Mouse (Mus musculus) inflammation-experienced regulatory T-cells, adult 6 months (primary cell): ENCODE results near the gene Ssbp4. TPM values are rescaled to one million over a fixed set of nuclear protein-coding genes. Genes with fewer than 3 reads are reported as not detected.

Experiments used
- ATAC-seq: one replicate; pipeline ENCODE4 v1.8.0; 2017
- polyA plus RNA-seq, 3 experiments: library from polyadenylated mRNA; unstranded; fragments of 100-300 nt; shearing (Covaris generic); gene quantifications; one replicate each; pipeline ENCODE4 v1.2.1; 2017

The Ssbp4 gene
- polyA plus RNA-seq, 3 experiments from 2014 or later: 2.6 to 16.2 (median 14.7) TPM

DNA sequence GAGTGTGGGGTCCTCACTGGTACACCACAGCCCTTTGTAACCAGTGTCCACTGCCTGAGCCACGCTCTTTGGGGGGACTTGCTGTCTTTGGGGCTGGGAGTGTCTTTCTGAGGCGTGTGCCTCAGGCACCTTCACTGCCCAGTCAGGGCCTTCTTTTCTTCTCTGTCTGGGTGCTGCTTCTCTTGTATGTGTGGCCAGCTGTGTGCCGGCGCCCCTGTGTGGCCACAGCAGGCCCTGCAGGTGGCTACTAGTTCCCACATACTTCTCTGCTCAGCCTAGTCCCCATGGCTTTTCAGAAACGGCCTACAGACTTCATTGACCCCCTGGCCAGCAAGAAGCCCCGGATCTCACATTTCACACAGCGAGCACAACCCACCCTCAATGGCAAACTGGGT is 23.4 kb downstream of the Ssbp4 start:
- peak; percentile 63 for ATAC-seq

DNA sequence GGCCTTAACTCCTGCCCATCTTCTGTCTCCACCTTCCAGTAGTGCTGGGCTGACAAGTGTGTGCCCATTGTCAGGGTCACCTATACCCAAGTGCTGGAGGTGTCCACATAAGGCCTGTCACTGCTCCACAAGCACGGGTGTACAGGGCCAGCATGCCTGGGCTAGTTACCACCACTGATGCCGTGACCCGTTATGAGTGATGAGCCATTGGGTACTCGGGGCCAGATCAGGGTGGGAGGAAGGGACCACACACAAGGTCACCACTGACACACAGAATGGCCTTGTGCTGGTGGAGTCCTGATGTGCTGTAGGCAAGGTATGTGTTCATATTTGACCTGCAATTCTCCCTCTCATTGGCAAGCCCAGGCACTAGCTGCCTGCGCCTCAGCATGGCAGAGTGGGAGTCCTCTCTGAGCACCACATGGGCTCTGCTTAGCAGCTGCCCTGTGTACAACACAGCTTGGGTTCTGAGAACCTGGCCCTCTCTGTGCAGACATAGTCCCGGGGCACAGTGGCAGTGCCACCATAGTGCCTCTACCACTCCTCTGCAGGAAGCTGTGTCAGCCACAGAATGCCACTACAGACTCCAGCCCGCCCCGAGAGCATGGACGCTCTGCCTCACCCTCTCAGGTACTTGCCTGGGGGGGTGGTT is 23.9 kb downstream of the Ssbp4 start:
- ATAC-seq: no peak

DNA sequence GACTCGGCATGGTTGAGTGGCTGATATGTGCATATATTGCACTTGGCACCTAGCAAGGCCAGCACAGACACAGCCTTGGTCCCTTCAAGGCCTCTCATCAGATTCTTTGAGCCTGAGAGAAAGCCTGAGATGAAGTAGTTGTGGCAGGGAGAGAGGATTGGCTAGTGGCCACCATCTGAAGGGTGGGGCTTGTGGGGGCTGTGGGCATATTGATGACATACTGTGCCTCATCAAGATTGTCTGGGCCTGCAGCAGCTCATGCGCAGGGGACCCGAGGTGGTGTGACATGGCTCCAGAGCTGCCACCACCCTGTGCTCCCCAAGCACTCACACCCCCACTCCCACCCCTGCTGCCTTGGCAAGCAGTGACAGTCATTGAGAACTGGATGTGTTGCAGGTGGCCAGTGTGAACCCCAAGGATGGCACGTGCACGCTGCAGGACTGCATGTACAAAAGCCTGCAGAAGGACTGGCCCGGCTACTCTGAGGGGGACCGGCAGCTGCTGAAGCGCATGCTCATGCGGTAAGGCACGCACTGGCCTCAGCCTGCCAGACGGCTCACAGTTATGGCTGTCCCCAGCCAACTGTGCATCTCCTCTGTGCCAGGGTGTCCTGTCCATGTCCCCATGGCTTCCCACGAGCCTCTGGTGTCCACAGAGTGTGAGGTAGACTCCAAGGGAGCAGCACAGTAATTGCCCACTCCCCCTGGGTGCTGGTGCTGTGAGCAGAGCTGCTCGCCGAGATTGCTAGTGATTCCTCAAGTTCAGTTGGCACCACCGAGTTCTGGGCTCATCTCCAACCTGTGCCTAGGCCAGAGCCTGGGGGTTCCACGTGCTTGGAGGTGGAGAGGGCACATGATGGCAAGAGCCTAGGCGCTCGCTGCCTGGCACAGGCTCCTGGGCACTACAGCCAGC is 24.9 kb downstream of the Ssbp4 start:
- ATAC-seq: no peak

DNA sequence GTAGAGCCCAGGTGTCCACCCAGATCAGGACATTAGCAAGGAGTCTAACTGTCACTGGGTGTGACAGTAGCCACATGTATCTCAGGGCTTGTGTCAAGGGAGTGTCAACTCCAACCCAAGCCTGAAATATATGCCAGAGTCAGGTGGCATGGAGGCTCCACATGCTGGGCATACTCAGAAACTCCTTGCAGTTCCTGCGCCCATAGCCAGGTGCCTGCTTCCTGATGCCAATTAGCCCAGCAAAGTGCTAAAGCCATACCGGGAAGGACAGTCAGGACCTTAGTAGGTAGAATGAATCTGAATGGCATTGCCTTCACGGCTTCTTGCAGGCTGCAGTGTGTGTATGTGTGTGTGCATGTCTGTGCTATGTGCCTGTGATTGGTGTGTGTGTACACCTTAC is 31.5 kb downstream of the Ssbp4 start:
- ATAC-seq: no peak

DNA sequence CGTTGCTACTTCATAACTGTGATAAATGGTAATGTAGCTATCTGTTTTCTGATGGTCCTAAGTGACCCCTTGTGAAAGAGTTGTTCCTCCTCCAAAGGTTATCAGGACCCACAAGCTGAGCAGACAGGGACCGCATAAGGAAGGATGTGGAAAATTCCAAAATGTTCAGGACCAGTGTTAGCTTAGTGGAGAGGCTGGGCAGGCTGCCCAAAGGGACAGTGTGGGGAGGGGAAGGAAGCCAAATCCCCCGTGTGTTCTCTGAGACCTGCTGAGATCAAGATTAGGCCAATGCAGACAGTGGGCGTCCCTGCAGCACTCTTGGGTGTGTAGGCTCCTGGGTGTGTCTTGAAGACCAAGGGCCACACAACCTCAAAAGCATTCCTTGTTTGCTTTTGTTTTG is 33.8 kb downstream of the Ssbp4 start:
- ATAC-seq: no peak

DNA sequence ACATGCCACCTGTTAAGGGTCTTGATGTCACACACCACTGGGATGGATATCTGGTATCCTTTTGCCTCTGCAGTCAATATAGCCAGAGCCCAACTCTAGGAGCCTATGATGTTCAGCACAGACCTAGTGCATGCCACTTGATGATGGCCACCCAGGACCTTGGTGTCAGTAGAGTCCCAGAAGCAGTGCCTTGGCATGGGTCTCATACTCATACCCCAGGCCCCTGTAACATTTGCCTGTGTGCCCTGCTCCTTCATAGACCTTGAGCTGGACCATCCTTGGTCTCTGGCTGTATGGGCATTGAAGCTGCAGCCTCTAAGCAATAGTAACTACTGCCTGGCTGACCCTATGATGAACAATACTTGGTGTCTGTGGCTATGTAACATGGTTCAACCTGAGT is 34.4 kb downstream of the Ssbp4 start:
- no peak for ATAC-seq

DNA sequence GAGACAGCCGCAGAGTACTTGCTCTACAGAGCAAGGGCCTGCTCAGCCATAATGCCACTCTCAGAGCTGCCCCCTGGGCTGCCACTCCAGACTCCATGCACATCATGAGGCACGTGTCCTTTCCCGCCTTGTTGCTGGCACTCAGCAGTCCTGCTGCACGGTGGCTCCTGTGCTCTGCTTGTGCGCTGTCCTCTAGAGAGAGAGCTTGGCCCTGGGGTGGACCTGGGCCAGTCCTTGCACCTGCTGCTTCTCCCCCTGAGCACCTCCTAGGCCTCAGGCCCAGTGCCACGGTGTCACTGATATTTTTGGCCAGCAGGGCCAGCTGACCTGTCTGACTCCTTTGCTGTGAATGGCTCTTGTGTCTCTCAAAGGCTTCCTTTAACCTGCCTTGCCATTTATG is 37.7 kb downstream of the Ssbp4 start:
- ATAC-seq: no peak

DNA sequence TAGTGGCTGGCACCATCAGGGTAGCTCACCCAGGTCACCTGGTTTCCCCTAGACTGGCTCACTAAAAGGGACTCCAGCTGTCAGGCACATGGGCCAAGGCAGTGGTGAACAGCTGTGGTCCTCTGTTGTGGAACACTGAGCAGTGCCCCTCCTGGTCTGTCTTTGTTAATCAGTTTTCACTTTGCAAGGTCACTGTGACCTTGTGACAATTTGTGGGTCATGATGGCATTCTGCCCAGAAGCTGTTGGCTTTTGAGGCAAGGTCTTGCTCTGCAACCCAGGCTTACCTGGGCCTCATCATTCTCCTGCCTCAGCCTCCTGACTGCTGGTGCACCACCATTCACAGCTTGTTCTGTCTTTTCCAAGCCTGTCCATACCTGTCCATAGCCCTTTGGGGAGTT is 38.3 kb downstream of the Ssbp4 start:
- no peak for ATAC-seq

DNA sequence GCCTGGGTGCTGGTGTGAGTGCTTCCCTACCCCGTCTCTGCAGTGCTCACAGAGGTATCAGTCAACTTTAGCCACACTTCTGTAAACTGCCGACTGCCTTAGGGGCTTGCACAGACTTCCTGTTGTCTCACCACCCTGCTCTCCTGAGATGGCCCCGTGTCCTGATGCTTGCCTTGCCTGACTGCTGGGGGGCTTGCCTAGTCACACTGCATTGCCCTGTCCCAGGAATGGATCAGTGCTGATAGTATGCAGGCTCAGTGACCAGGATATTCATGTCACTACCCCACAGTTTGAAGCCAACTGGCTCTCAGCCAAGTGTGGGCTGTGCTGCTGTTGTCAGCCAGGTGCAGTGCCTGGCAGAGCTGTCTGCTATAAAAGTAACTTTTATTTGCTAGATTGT is 43.1 kb downstream of the Ssbp4 start:
- no peak for ATAC-seq

DNA sequence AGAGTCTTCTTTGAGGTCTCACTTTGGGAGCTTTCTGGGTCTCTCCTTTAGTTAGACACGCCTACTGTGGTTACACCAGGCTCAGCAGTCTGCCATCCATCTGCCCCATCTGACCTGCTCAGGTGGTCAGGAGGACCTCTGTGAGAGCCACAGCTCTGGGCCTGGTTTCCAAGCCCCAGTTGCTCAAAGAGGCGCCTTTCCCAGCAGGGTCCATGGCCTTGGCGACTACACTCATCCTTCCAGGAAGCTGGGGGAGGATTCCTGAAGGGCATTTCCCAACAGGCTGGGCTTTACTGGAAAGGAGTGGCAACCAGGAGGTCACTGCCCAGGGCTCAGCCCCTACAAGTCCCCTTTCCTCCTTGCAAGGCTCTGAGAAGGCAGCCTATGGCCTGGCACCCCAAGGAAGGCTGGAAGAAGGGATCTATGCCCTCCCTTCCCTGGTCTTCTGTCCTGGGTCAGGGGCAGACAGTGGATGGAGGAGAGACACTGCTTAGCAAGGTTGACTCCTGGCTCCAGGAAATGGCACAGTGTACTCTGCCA is 43.9 kb downstream of the Ssbp4 start:
- no peak for ATAC-seq

DNA sequence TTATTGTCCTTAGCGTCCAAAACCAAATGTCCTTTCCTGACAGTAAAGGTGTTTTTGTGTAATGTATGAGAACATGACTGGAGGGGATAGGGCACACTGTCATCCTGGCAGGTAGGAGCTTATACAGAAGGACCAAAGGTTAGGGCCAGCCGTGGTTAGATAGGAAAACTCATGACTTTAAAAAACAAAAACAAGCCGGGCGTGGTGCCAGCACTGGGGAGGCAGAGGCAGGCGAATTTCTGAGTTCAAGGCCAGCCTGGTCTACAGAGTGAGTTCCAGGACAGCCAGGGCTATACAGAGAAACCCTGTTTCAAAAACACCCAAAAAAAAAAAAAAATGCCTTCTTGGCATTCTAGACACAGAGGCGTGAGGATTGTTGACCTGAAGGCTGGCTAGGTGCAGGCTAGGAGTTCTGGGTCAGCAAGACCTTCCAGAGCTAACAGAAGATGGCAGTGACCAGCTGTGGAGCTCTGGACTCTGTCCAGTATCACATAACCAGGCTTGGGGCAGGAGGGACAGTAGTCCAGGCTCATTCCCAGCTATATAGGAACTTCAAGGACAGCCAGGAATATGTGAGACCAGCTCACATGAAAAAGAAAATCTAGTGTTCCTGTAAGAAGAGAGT is 44.8 kb downstream of the Ssbp4 start:
- no peak for ATAC-seq

DNA sequence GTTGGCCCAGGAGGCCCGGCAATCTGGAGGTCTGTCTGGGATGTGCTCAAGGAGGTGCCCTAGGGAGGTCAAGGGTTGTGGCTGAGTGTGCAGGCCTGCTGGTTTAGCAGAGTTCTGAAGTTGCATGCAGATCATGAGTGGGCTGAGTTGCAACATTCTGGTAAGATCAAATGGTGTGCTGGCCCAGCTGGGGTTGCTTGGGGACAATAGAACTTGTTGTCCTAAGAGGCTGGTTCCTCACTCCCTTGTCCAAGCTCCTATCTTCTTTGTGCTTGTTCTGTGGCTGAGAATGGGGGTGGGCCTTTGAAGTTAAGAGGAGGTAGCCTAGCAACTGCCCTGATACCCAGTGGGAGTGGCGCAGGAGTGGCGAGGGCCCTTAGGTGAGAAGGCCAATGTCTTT is 45.9 kb downstream of the Ssbp4 start:
- ATAC-seq: no peak

DNA sequence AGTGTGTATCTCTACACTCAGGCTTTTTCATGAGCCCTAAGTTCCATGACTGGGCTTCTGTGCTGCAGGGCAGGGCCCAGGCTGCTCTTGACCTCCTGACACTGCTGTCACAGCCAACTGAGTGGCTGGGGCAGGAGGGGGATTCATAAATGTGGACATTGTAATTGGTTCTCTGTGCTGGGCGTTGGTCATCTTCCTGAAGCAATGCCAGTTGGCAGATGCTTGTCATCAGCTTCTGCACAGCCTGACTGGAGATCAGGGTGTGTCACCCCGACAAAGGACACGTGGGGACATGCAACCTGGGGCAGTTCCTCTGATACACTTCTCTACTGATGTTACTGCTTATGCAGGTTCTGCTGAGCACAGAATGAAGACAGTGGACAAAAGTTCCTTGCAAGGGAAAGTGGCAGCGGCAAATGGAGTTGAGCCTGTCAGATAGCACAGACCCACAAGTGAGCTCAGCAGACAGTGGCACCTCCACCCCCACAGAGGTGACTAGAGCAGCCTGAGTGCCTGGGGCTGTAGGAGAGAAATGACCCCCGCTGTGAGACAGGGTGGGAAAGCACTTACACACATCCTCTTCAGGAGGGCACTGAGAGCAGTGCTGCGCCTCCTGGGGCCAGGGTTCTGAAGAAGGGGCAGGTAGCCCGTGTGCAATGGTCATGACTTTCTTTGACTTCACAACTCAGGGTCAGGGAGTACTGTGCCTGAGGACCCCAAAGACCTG is 46.7 kb downstream of the Ssbp4 start:
- ATAC-seq: no peak

DNA sequence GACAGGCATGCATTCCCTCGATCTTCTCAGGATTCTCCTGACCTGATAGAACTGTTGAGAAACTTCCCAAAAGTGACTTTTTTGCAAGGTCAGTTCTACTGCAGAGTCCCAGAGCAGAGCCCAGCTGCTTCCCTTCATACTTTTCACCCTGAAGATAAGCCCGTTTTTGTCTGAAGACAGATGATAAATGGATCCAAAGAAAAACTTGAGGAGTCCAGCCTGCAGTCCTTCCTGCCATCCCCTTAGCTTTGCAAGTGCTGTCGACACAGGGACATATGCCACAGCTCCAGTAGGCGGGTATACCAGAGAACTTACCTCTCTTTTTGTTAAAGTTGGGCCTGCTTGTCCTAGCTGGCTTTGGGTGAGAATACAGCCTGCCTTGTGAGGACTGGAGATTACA is 47.3 kb downstream of the Ssbp4 start:
- ATAC-seq: no peak

DNA sequence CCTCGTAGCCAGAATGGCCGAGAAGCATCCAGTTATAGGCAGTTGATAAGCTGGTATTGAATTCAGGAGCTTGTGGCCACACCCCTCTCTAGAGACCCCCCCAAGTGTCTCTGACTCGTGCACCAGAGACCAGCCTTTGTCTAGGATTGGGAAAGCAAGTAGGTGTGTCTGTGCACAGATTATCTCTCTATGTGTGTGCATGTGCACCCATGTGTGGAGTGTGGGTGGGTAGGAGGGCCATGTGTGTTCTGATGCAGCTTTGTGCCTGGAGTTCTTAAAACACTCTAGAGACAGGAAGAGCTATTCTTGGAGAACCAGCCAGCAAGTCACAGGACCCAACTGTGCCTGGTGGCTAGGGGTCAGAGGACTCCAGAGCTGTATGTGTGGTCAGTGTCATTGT is 48.1 kb downstream of the Ssbp4 start:
- ATAC-seq: no peak

DNA sequence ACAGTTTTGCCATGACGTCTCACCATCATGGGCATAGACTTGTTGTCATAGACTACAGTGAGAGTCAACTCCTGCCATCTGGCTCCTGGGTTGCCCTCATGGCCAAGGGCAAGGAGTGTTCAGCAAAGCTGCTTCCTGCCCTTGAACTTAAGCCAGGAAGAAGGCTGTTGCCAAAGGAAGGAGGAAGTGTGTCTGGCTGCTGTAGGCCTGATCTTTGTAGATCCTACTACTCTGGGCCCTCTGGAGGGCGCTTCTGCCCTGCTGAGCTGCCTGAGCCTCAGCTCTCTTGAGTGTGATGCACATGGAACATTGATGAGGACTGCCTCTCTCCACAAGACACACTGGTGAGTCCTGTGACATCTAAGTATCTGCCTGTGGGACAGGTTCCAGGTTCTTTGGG is 48.6 kb downstream of the Ssbp4 start:
- no peak for ATAC-seq

DNA sequence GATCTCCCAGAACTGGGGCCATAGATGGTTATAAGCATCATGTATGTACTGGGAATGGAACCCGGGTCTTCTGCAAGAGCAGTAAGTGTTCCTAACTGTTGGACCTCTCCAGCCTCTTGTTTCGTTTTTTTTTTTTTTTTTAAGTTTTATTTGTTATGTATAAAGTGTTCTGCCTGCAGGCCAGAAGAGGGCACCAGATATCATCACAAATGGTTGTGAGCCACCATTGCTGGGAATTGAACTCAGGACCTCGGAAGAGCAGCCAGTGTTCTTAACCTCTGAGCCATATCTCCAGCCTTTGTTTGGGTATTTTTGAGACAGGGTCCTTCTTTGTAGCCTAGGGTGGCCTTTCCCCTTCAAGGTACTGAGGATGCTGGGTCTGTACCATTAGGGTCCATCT is 49.7 kb downstream of the Ssbp4 start:
- ATAC-seq: no peak

DNA sequence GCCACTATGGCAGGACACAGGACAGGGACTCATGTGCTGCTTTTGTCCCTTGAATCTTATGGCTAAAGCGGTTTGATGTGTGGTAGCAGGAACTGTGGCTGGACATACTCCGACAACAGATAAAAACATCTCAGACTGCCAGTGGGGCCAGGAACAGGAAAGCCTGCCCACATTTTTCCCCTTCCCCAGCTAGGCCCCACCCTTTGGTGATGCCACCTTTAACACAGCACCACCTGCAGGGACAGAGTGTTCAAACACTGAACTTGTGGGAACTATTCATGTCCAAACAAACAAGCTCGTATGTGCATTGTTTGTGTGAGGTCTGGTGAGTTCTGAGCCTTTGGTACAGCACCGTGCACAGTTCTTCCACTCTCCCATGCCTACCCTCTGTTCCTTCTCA is 50.3 kb downstream of the Ssbp4 start:
- ATAC-seq: peak; percentile 56

DNA sequence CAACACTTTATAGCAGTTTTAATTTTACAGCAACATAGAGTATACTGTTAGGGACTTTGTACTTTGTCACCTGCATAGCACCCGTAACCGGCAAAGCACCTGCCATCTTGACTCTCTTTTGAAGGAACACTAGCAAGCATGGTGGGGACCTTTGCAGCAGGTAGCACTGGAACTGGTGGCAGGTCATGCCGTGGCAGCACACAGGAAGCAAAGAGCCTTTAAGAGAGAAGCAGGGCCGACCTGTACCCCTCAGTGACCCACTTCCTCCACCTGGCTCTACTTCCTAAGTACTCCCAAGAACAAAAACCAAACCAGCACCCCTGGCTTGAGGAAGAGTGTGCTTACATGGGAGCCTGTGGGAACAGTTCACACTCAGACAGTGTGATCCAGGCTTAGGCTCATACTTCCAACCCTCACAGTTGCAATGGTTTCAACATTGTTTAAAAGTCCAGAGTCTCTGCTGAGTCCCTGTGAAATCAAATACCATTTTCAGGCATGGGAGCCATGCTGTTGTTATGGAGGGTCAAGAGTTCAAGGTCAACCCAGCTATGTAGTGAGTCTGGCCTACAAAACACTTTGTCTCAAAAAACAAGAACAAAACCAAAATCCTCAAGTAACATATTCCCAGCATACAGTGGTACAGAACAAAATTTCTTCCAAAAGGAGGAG is 53.5 kb downstream of the Ssbp4 start:
- ATAC-seq: no peak

DNA sequence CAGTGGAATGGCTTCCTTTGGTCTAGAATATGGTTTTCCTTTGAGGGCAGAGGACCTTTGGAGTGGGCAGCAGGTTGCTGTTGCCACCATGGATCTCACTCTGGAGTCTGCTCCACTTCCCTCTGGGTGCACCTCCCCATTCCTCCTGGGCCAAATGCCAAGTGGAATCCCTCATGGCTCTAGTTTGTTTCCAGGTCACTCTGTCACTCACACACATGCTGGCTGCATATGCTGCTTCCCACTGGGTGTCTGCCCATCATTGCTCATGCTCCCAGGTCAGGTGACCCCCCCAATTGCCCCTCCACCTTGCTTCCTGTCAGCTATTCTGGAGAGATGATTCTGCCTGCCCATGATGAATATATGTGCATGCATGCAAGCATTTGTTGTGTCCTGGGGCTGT is 54.9 kb downstream of the Ssbp4 start:
- no peak for ATAC-seq

DNA sequence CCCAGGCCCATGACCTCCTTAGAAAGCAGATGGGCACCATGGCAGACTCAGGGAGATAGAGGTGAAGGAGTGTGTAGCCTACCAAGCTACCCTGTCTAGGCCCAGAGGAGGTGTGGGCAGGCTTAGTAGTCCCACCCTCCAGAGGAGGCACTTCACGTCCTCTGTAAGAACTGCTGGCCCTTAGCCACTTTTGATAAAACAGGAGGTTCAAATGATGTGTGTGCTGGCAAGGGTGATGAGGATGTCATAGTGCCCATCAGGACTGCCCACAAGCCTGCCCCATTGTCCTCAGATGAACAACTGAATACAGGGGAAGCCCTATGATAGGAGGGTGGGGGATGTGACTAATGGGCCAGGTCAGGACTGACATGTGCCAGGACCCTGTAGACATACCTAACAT is 55.8 kb downstream of the Ssbp4 start:
- ATAC-seq: no peak

DNA sequence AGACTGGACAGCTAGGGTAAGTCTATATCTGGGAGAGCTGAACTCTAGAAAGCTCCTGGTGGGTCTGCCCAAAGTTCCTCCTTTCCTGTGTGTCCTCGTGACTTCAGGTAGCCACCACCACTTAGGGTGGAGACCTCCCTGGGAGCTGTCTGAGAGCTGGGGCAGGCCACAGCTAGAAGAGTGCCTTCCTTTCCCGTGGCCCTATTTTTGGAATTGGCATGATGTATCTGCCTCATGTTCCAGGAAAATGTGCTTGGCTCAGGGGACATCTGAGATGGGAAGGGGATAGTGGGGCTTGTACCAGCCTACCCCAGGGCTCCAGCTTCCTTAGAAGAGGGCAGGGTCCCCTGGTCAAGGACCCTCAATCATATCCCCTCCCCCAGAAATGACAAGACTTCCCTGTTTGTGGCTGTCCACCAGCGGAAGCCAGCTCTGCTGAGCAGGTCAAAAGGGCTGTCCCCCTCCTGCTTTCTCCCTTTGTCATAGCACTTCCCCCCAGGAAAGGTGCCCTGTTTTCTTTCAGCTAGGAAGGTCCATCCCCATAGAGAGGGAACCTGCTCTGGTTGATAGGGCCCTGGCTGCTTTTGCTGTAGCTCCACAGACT is 57.0 kb downstream of the Ssbp4 start:
- no peak for ATAC-seq
